Mouse (Mus musculus) left cerebral cortex, adult 8-10 months (tissue): ENCODE data around the gene Idnk. TPM values are rescaled to one million over a fixed set of nuclear protein-coding genes. Genes with fewer than 3 reads are reported as not detected.

Experiments used
- DNase-seq, 2 experiments: peaks; one replicate each; pipeline ENCODE4 v3.0.0; 2022; ENCODE audit warnings: low spot score in 2 of 2
- total RNA-seq, 4 experiments: library from RNA; stranded (reverse); gene quantifications; 2 replicates each; pipeline ENCODE4 v1.2.4; 2022

The Idnk gene
- 10 to 100 TPM; 25.9 to 29.9 (median 28.5) TPM for total RNA-seq

DNA sequence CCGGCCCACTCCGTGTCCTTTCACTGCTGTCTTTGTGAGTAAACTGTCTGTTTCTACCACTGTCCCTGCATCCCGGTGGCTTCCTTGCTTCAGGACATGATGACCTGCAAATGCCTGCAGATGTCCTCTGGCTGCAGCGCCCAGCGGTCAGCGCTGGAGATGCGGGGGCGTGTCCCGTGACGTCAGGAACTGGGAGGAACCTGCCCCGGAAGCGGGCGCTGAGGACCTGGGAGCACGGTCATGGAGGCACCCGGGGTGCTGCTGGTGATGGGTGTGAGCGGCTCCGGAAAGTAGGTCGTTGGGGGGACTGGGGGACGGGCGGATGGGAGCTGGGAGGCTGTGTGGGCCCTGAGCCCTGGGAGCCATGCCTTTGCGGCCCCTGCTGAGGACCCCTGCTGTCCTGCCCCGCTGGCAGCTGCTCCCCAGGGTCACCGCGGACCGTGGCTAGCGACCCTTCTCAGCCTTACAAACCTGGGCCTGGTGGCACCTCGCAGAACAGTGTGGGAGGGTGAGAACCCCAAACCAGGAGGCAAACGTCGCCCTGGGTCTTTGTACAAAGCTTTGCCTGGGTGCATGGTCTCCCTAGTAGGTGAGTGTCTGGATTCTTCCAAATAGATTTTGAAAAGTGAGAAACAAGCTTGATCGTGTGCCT is at the start of gene Idnk:
Gene Idnk, plus strand, starts transcription at position 203 of the 652 bp plus-strand sequence.
- DNase-seq = peak; percentile 70 to 76

DNA sequence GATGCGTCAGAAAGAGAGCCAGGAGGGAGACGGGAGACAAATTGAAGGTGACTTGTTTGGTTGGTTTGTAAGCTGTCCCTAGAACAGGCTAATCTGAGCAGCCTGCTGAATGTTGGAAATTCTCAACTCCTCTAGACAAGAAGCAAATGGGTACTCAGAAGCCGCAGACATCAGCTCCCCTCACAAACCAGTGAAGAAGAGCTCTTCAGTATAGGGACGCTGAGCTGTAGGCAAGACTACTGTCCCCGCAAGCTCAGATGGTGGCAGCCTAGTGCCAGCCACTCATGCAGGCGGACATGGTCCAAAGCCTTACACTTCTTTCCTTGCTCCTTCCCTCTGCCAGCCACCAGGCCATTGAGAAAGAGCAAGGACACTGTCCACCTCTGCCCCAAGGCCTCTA is 46.1 kb upstream of the Idnk start:
- no peak for DNase-seq

- peak; percentile 55 to 57 for DNase-seq
These were observed 45.3 kb upstream of the Idnk start for GRCm38 (mm10) chr13:58112191-58112590.

DNA sequence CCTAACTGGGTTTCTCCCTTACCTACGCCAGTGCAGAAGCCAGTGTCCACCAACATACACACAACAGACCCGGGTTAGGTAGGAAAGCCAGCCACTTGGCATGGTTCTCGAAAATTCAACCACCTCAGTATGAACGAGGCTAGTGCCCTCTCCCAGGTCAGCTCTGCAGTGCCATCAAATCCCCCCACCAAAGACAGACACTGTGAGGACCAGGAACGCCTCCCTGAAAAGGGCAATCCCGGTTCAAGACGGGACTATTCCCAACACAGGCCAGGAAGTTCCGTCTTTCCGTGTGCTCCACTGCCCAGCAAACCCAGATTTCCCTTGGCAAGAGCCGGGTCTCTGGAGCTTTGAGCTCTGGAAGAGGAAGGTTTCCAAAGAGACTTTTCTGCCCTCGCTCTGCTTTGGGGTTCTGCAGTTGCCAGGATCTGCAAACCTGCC is 44.8 kb upstream of the Idnk start:
- DNase-seq = no peak

GRCm38 (mm10) chr13:58113061-58113900 is 44.2 kb upstream of the Idnk start, which contains the start of gene Klhl3:
Gene Klhl3, minus strand, starts transcription at chr13:58113592.
- DNase-seq = peak; percentile 67 to 84

DNA sequence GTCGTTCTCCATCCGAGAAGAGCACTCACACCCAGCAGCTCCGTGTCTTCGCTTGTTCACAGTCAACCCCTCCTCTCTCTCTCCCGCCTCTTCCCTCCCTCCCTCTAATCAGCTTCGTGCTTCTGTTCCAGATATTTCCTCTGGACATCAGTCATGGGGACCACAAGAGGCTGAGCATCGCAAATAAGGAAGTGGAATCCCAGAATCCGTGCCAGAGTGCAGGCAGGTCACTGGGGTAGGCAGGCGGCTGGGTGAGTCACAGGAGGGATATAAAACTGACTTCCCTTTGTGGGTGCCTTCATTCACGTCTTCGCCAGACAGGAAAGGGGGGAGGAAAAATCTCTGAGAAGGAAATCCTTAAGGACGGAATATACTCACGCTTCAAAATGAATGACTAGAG is 42.2 kb upstream of the Idnk start:
- no peak for DNase-seq

- no peak for DNase-seq
These were observed 40.6 kb upstream of the Idnk start for GRCm38 (mm10) chr13:58116801-58117200.

DNA sequence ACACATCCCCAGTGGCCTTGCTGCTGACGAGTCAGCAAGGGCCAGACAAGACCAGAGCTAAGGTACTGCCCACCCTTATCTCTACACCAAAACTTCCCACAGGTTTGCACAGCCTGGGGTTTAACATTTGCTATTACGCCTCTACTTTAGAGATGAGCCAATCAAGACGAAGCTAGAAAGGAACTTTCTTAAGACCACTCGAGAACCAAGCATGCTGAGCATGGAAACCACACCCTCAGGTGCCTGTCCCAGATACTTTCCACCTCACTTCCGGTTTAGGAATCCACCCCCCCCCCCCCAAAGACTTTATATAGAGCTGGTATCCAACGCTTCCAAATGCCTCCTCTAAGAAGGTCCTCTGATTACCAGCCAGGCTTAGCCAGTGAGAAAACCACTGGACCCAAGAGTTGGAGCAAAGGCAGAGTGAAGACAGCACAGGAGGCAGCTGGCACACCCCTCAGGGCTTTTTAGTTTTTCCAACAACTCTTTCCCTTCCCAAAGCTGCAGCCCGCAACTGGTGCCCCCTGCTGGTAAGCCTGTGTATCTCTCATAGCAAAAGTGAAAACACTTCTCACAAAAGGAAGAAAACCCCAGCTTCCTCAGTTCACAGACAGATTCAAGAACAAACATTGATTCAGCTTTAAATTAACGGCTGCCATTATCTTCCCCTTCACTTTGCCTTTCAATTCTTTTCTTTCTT is 40.0 kb upstream of the Idnk start:
- DNase-seq = no peak

DNA sequence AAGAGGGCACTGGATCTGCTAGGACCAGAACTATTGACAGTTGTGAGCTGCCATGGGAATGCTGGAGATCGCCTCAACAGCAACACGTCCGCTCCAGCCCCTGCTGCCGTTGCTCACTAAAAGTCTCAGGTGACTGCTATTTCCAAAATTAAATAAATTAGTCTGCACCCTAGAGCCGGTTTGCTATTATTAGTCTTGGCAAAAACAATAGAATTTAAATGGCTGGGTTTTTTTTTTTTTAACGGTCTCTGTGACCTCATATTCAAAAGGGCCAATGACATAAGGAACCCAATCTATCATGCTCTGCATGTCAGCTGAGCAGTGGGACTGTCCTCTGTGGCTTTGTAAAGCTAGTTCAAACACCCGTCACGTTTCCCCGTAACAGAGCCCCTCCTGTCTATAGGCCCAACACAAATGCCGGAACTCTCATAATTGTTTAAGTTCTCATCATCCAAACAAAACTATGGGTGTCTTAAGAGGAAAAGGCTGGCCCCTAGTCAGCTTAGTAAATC is 34.6 kb upstream of the Idnk start:
- no peak for DNase-seq

DNA sequence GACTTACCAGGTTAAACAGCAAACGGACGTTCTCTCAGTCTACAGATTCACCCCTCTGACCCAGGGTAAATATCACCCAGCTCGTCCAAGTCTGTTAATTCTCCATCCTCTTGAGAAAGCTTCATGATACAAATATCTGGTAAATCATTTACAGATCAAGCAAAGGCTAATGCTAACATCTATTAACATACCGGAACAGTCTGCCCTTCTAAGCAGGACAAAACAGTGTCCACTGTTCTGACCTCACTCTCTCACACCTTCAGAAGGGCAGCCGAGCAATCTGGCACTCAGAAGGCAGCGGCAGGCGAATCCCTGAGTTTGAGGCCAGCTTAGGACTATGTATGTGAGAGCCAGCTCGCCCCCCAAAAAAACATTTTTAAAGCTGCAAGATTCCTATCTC is 34.1 kb upstream of the Idnk start:
- no peak for DNase-seq

DNA sequence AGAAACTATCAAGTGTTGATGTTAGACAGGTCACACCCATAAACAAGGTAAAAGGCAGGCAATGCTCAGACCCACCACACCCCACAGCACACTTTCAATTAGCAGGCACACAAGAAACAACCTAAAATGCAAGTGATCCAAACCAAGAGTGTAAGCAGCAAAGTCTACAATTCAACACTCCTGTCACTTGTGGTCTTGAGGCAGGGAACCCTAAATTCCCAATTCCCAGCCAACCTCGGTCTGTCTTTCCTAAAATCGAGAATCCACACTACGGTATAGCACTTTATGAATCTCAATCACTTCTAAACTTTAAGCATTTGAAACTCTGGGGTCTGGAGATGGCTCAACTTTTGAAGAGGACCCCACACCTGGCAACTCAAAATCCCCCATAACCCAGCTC is 33.2 kb upstream of the Idnk start:
- no peak for DNase-seq

DNA sequence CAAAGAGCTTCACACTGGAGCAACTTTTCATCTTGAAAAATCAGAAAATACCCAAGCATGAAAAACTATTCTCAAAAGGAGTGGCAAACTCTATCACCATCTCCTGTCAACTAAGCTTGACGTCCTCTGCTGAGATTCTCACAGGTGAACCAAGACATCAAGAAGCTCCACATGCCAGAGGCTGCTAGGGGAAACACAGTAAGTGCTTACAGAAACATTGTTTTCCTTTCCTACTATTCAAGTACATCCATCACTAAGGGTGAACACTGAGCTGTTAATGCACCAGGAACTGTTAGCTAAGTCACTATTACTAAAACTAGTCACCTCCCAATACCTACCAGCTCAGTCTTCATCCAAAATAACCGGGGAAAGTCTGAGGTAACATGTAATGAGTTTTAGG is 32.5 kb upstream of the Idnk start:
- DNase-seq = no peak

DNA sequence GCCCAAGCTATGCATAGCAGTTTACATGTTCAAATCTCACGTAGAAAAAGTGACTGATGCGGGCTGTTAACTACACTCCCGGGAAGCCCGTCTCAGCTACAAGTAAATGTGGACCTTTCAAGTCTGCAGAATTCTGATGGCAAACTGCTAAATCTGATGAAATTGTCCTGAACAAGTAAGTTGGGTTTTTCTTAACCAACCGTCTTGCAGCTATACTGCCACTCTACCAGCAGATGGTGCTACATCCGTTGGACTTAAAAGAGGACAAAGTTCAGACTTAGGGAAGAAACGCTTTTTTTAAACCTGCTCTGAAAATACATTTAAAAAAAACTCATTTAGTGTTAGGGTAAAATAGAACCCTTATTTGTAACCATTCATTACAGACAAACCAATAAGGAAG is 31.3 kb upstream of the Idnk start:
- DNase-seq = no peak

- no peak for DNase-seq
These were observed 30.3 kb upstream of the Idnk start for GRCm38 (mm10) chr13:58126862-58127765.

- peak; percentile 59 to 65 for DNase-seq
These were observed 29.6 kb upstream of the Idnk start for GRCm38 (mm10) chr13:58127766-58128361.

DNA sequence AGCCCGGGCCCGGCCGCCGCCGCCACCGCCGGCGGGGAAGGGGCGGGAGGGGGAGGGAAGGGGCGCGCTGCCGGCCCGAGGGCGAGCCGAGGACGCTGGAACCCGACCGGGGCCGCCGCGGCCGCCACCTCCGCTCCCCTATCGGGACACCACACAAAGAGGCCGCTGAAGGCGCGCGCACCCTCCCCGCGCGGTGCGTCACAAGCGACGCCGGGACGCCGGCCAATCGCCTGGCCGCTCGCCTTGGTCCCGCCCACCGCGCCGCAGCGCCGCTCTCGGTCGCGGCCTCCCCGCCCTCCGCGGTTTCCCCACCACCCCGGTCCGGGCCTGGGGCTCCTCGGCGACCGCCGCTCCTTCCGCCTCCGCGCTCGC is 29.1 kb upstream of the Idnk start, which contains the start of gene Hnrnpa0:
Gene Hnrnpa0, minus strand, starts transcription at position 161 of the 372 bp plus-strand sequence.
- DNase-seq = peak; percentile 90 to 92

DNA sequence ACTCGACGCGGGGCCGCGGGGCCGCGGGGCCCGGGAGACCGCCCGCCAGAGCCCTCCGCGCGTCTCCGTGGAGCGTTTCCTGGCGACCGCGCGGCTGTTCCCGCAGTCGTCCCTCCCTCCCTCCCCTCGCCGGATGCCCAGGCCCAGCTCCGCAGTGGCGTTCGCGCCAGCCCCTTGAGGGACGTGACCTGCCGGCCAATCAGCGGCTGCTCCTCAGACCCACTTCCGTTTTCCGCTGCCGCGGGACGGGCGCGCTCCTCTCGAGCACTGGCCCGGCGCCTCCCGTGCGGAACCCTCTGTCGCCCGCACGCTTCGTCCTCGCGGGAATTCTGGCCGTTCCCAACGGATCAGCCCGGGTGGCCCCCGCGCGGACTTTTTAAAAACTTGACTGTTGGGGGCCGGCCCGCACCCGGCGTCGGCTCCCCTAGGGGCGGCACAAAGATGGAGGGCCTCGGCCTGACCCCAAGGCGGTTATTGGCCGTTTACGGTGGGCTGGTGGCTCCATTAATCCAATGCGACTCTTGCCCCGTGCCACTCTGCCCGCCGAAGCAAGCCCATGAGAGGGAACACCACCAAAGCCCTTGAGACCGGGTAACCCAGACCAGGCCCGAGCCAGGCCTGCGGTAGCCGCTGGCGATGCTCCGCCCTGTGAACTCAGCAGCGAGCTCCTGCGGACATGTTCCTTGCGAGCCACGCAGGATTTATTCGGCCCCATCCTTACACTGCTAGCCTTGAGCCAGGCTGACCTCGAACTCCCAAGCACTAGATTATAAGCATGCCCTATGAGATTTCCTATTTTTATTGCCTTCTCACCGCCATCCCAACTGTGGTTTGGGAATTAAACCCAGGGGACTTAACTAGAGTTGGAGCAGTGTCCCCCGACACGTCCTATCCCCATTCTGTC is 28.4 kb upstream of the Idnk start:
- peak; percentile 86 to 95 for DNase-seq

- DNase-seq = no peak
These were observed 27.7 kb upstream of the Idnk start for GRCm38 (mm10) chr13:58129687-58130246.

GRCm38 (mm10) chr13:58131692-58132091 is 25.8 kb upstream of the Idnk start:
- DNase-seq = no peak
